Mouse (Mus musculus) T-helper 2 cell (primary cell): ENCODE data around the gene Zmat5.

Source experiments
- in situ Hi-C: fragments of 300-600 bp; cut with MboI, MseI; formaldehyde crosslinking; loops from one replicate; pipeline ENCODE4 v1.15.1; 2025; ENCODE audit warnings: high pct_unique_total_duplicates

Gene Zmat5

GRCm38 (mm10) chr11:4771756-4772155 is 67.3 kb downstream of the Zmat5 start:
- in situ Hi-C loops: no loop called here

GRCm38 (mm10) chr11:4772925-4773324 is 68.4 kb downstream of the Zmat5 start:
- in situ Hi-C loops: no loop called here

DNA sequence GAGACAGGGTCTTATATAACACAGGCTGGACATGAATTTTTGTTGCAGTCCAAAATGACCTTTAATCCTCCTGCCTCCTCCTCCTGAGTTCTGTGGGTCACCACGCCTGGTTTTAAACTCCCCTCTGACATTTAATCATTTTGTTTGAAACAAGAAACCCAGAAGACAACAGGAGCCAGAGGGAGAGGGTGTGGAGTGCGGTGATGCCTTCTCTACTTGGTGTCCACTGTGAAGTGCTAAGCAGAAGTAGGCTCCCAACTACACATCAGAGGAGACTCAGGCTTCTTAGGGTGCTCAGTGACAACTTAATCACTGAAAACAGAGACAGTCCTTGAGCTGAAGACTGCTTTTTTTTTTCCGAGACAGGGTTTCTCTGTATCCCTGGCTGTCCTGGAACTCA is 76.4 kb downstream of the Zmat5 start:
- in situ Hi-C loops: no loop called here

GRCm38 (mm10) chr11:4783116-4783515 is 78.6 kb downstream of the Zmat5 start:
- in situ Hi-C loops: no loop called here

DNA sequence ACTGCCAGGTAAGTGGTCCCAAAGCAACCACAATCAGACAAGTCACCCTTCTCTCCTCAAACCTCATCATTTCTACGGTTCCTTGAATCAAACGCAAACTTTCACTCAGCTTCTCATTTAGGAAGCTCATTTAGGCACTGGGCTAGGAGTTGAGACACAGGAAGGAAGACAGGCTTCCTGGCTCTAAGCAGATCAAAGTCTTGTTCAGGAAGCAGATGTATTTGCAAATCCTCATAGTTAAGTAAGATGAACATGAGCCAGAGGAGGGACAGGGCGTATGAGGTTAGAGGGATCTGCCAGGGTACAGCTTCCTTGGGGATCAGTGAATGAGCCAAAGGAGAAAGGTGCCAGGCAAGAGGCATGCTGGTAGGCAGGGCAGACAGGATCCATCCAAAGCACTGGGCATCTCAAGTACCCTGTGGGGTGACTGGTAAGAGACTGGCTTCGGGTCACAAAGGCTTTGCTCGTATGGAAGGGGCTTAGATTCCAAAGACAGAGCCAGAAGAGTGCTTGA is 80.2 kb downstream of the Zmat5 start:
- in situ Hi-C loops: loop anchor here (5.0 kb wide), 1 partner anchor 53 kb away; no protein-coding TSS in a partner anchor
